41 mouse cellular contexts compared by ENCODE assay signal in the genomic region with DNA sequence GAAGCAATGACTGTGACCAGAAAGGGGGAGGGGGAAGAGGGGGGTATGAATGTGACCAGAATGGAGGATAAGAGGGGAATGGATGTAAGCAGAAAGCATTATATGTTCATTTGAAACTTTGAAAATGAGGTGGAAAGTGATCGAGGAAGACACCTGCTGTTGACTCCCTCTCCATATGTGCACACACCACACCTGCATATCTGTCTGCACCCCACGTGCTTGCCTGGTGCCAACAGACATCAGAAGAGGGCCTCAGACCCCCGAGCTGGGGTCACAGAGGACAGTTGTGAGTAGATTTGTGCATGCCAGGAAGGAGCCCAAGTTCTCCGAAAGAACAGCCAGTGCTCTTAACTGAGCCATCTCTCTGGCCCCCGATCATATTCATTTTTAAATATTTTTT. TPM values are rescaled to one million over a fixed set of nuclear protein-coding genes. Genes with fewer than 3 reads are reported as not detected.
"Had no signal": no experiment of that assay in that cellular context is flagged by ENCODE, and none has a peak within 500 bp of the region (broad histone marks: within the 10 kb centered on the region; RNA-seq: fewer than 3 reads in every experiment).

No protein-coding gene starts in this region.

- H3K27me3 ChIP-seq: heart, embryonic 13.5 days; heart, embryonic 15.5 days; hindbrain, embryonic 13.5 days; hindbrain, embryonic 15.5 days; kidney, embryonic 15.5 days; limb, embryonic 13.5 days; limb, embryonic 15.5 days had no signal

- H3K4me2 ChIP-seq: heart, embryonic 11.5 days; heart, embryonic 13.5 days; heart, embryonic 15.5 days; hindbrain, embryonic 13.5 days; hindbrain, embryonic 15.5 days; kidney, embryonic 15.5 days; limb, embryonic 13.5 days; limb, embryonic 15.5 days had no signal

- H3K9me3 ChIP-seq: heart, embryonic 13.5 days; heart, embryonic 15.5 days; hindbrain, embryonic 13.5 days; hindbrain, embryonic 15.5 days; kidney, embryonic 15.5 days; limb, embryonic 13.5 days; limb, embryonic 15.5 days had no signal

- H3K4me3 ChIP-seq: heart, adult 2 months; heart, embryonic 13.5 days; heart, embryonic 15.5 days; hindbrain, embryonic 13.5 days; hindbrain, embryonic 15.5 days; kidney, embryonic 15.5 days; limb, embryonic 13.5 days; limb, embryonic 15.5 days had no signal

- DNase-seq: gastrocnemius, postnatal 14 days; gastrocnemius, postnatal 36 days; heart, adult 11 months; heart, adult 2 months; heart, postnatal 14 days; heart, postnatal 36 days; kidney, adult 11 months; kidney, adult 2 months; kidney, adult 9 months; kidney, postnatal 14 days; kidney, postnatal 36 days; layer of hippocampus, adult 9-11 months; layer of hippocampus, postnatal 36 days; left cerebral cortex, postnatal 4 days had no signal

- H3K27ac ChIP-seq: heart, adult 2 months; heart, embryonic 13.5 days; heart, embryonic 15.5 days; hindbrain, embryonic 13.5 days; hindbrain, embryonic 15.5 days; hindbrain, postnatal 0 days; kidney, embryonic 15.5 days; kidney, postnatal 0 days; limb, embryonic 13.5 days; limb, embryonic 15.5 days had no signal

- H3K4me1 ChIP-seq: heart, embryonic 13.5 days; heart, embryonic 15.5 days; hindbrain, embryonic 13.5 days; hindbrain, embryonic 15.5 days; kidney, embryonic 15.5 days; limb, embryonic 13.5 days; limb, embryonic 15.5 days had no signal

- H3K36me3 ChIP-seq: heart, embryonic 13.5 days; heart, embryonic 15.5 days; hindbrain, embryonic 13.5 days; hindbrain, embryonic 15.5 days; kidney, embryonic 15.5 days; limb, embryonic 13.5 days; limb, embryonic 15.5 days had no signal

- H3K9ac ChIP-seq: heart, embryonic 13.5 days; heart, embryonic 15.5 days; hindbrain, embryonic 13.5 days; hindbrain, embryonic 15.5 days; kidney, embryonic 15.5 days; limb, embryonic 13.5 days; limb, embryonic 15.5 days had no signal

RNA-seq across cellular contexts. Expression of a gene that starts 6.0 kb away (rescaled TPM):
- total RNA-seq: gastrocnemius, postnatal 14 days; gastrocnemius, postnatal 36 days; heart, adult 2 months; hematopoietic stem cell, adult 5-6 weeks; hindbrain, postnatal 0 days; layer of hippocampus, adult 18-20 months; layer of hippocampus, adult 8-10 months; layer of hippocampus, postnatal 14 days; layer of hippocampus, postnatal 36 days; left cerebral cortex, adult 18-20 months; left cerebral cortex, adult 8-10 months; left cerebral cortex, postnatal 10 days; left cerebral cortex, postnatal 25 days; left cerebral cortex, postnatal 4 days had no signal
- polyA plus RNA-seq: gonadal fat pad, adult 2 months; heart, adult 2 months; heart, postnatal 0 days; hindbrain, postnatal 0 days; kidney, adult 2 months had no signal

RNA-seq across cellular contexts. Expression of a gene that starts 8.5 kb away (rescaled TPM):
- total RNA-seq: gastrocnemius, adult 8-10 months; gastrocnemius, postnatal 14 days; gastrocnemius, postnatal 36 days; heart, adult 2 months; heart, postnatal 14 days; heart, postnatal 36 days; hematopoietic stem cell, adult 5-6 weeks; hindbrain, postnatal 0 days; layer of hippocampus, adult 18-20 months; layer of hippocampus, adult 8-10 months; layer of hippocampus, postnatal 14 days; layer of hippocampus, postnatal 36 days; left cerebral cortex, adult 18-20 months; left cerebral cortex, postnatal 10 days; left cerebral cortex, postnatal 25 days; left cerebral cortex, postnatal 4 days had no signal
- polyA plus RNA-seq: heart, adult 2 months; heart, postnatal 0 days; hindbrain, embryonic 11.5 days; hindbrain, embryonic 13.5 days; intestine, embryonic 14.5 days; limb, embryonic 11.5 days; limb, embryonic 13.5 days had no signal

RNA-seq across cellular contexts. Expression of a gene that starts 34.3 kb away (rescaled TPM):
- total RNA-seq: gastrocnemius, adult 18-20 months; gastrocnemius, adult 8-10 months; gastrocnemius, postnatal 14 days; gastrocnemius, postnatal 36 days; heart, adult 2 months; heart, postnatal 14 days; heart, postnatal 36 days; layer of hippocampus, adult 18-20 months; layer of hippocampus, adult 8-10 months; layer of hippocampus, postnatal 14 days; layer of hippocampus, postnatal 36 days; left cerebral cortex, adult 18-20 months; left cerebral cortex, adult 8-10 months; left cerebral cortex, postnatal 10 days; left cerebral cortex, postnatal 25 days; left cerebral cortex, postnatal 4 days; liver, adult 2 months had no signal
- polyA plus RNA-seq: gonadal fat pad, adult 2 months; heart, adult 2 months; heart, embryonic 11.5 days; heart, embryonic 13.5 days; heart, embryonic 15.5 days; heart, postnatal 0 days; hindbrain, embryonic 11.5 days; hindbrain, embryonic 15.5 days; hindbrain, postnatal 0 days; intestine, embryonic 14.5 days; kidney, adult 2 months; kidney, embryonic 15.5 days; kidney, postnatal 0 days; large intestine, adult 2 months; liver, adult 2 months had no signal
